ENCODE assay signal across 15 mouse cellular contexts in the genomic region with DNA sequence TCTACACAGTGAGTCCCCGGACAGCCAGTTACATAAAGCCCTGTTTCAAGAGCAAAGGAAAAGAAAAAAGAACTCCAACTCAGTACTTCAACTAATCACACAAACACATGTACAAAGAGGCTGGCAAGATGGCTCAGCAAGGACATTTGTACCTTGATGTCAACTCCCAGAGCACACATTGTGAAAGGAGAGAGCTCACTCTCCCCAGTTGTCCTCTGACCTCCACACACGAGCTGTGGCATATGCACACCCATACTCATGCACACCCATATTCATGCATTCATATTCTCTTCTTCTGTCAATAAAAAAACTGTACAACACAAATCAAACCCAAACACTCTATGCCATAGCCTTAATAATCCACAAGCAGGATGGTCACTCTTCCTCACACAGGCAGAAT. TPM values are rescaled to one million over a fixed set of nuclear protein-coding genes. Genes with fewer than 3 reads are reported as not detected.
DNase-seq lines count a peak whose midpoint lies in the region; ATAC-seq lines count a peak whose summit lies in the region.
"Had no signal": no experiment of that assay in that cellular context is flagged by ENCODE, and none has a peak within 500 bp of the region (broad histone marks: within the 10 kb centered on the region; RNA-seq: fewer than 3 reads in every experiment).

No protein-coding gene starts in this region.

- no peaks in the 10 kb centered on the region for H3K36me3 ChIP-seq in heart, embryonic 15.5 days
- H3K36me3 ChIP-seq in lung, embryonic 15.5 days, result no peaks in the 10 kb centered on the region
- no peaks in the 10 kb centered on the region for H3K36me3 ChIP-seq in intestine, embryonic 16.5 days (ENCODE audit: control insufficient read depth, insufficient read depth, low read length)
- 0 out of 2 replicates have a peak, but pooled peaks cover 3% of the 10 kb centered on the region for H3K36me3 ChIP-seq in stomach, embryonic 14.5 days (ENCODE audit: control insufficient read depth, insufficient read depth, low read length)
- H3K36me3 ChIP-seq: forebrain, embryonic 15.5 days; hindbrain, embryonic 12.5 days had no signal

- H3K27me3 ChIP-seq in heart, embryonic 15.5 days, result no peaks in the 10 kb centered on the region
- H3K27me3 ChIP-seq in lung, embryonic 15.5 days, result no peaks in the 10 kb centered on the region
- no peaks in the 10 kb centered on the region for H3K27me3 ChIP-seq in intestine, embryonic 16.5 days (replicated peaks; ENCODE audit: control insufficient read depth, insufficient read depth, low read length)
- H3K27me3 ChIP-seq in stomach, embryonic 14.5 days (ENCODE audit: control insufficient read depth, insufficient read depth, low read length), result no peaks in the 10 kb centered on the region
- H3K27me3 ChIP-seq: forebrain, embryonic 15.5 days; hindbrain, embryonic 12.5 days had no signal

- peak overlapping the region; percentile 30; the same call in 1 of the 2 replicates for H3K27ac ChIP-seq in heart, embryonic 15.5 days
- peak overlapping the region; percentile 1; the same call in 1 of the 2 replicates for H3K27ac ChIP-seq in lung, embryonic 15.5 days
- H3K27ac ChIP-seq in intestine, embryonic 16.5 days (ENCODE audit: low read length), result peak overlapping the region; percentile 50
- peak overlapping the region; percentile 69; the same call in 1 of the 2 replicates for H3K27ac ChIP-seq in stomach, embryonic 14.5 days (ENCODE audit: low read length)
- H3K27ac ChIP-seq: forebrain, embryonic 15.5 days; hindbrain, embryonic 12.5 days; midbrain, embryonic 10.5 days had no signal

- H3K9me3 ChIP-seq in heart, embryonic 15.5 days (replicated peaks), result no peaks in the 10 kb centered on the region
- no peaks in the 10 kb centered on the region for H3K9me3 ChIP-seq in lung, embryonic 15.5 days
- no peaks in the 10 kb centered on the region for H3K9me3 ChIP-seq in intestine, embryonic 16.5 days (ENCODE audit: control insufficient read depth, low read length)
- H3K9me3 ChIP-seq in stomach, embryonic 14.5 days (ENCODE audit: control insufficient read depth, low read depth, low read length), result no peaks in the 10 kb centered on the region
- H3K9me3 ChIP-seq: forebrain, embryonic 15.5 days; hindbrain, embryonic 12.5 days; midbrain, embryonic 10.5 days had no signal

- ATAC-seq in heart, embryonic 15.5 days (replicated peaks; ENCODE audit: insufficient number of reproducible peaks, insufficient read depth, low FRiP score, low read depth), result no peak
- ATAC-seq in lung, embryonic 15.5 days (ENCODE audit: borderline replicate concordance, extremely low read depth, low FRiP score, low TSS enrichment), result no peak
- ATAC-seq in intestine, embryonic 16.5 days, result peak; percentile 41; the same call in 1 of the 2 replicates
- ATAC-seq in stomach, embryonic 14.5 days (ENCODE audit: insufficient number of reproducible peaks, insufficient read depth, low FRiP score, low read depth), result no peak
- ATAC-seq in erythroid progenitor cell, adult 5-6 weeks (replicated peaks; ENCODE audit: low FRiP score, poor library complexity, severe bottlenecking), result no peak
- ATAC-seq: forebrain, embryonic 15.5 days had no signal

- no peak for DNase-seq in heart, postnatal 4 days
- DNase-seq in lung, postnatal 10 days, result no peak
- DNase-seq in Muller cell, postnatal 12 days (ENCODE audit: inconsistent ontology term), result no peak
- DNase-seq: adrenal gland, adult 8-10 months; cerebellum, adult 11-12 months; gastrocnemius, postnatal 10 days had no signal

- H3K4me2 ChIP-seq in heart, embryonic 15.5 days, result no peak overlapping the region
- no peak overlapping the region for H3K4me2 ChIP-seq in lung, embryonic 15.5 days
- no peak overlapping the region for H3K4me2 ChIP-seq in intestine, embryonic 16.5 days (ENCODE audit: low read depth, low read length)
- H3K4me2 ChIP-seq in stomach, embryonic 14.5 days (replicated peaks; ENCODE audit: low read depth, low read length), result no peak overlapping the region
- H3K4me2 ChIP-seq: forebrain, embryonic 15.5 days; heart, embryonic 11.5 days; hindbrain, embryonic 12.5 days had no signal

- WGBS in heart, embryonic 15.5 days, result 65% methylated on average over 2 of the region's 2 CpGs
- 66% methylated on average over 2 of the region's 2 CpGs for WGBS in lung, embryonic 15.5 days
- 70% methylated on average over 2 of the region's 2 CpGs for whole genome bisulfite sequencing in intestine, embryonic 16.5 days
- 76% methylated on average over 2 of the region's 2 CpGs for WGBS in stomach, embryonic 14.5 days

- no peak overlapping the region for H3K9ac ChIP-seq in heart, embryonic 15.5 days
- no peak overlapping the region for H3K9ac ChIP-seq in lung, embryonic 15.5 days
- no peak overlapping the region for H3K9ac ChIP-seq in intestine, embryonic 16.5 days (ENCODE audit: low read depth, low read length)
- H3K9ac ChIP-seq in stomach, embryonic 14.5 days (replicated peaks; ENCODE audit: low read depth, low read length), result no peak overlapping the region
- H3K9ac ChIP-seq: forebrain, embryonic 15.5 days; hindbrain, embryonic 12.5 days had no signal

- H3K4me3 ChIP-seq in heart, embryonic 15.5 days, result no peak overlapping the region
- H3K4me3 ChIP-seq in lung, embryonic 15.5 days, result no peak overlapping the region
- H3K4me3 ChIP-seq in intestine, embryonic 16.5 days (ENCODE audit: low read length), result no peak overlapping the region
- H3K4me3 ChIP-seq in stomach, embryonic 14.5 days (ENCODE audit: low read depth, low read length), result no peak overlapping the region
- H3K4me3 ChIP-seq: forebrain, embryonic 15.5 days; hindbrain, embryonic 12.5 days; midbrain, embryonic 10.5 days had no signal

- H3K4me1 ChIP-seq in heart, embryonic 15.5 days (replicated peaks), result peaks cover 57% of the 10 kb centered on the region
- peaks cover 40% of the 10 kb centered on the region for H3K4me1 ChIP-seq in lung, embryonic 15.5 days
- peaks cover 50% of the 10 kb centered on the region for H3K4me1 ChIP-seq in intestine, embryonic 16.5 days (ENCODE audit: control insufficient read depth, insufficient read depth, low read length)
- H3K4me1 ChIP-seq in stomach, embryonic 14.5 days (ENCODE audit: control insufficient read depth, insufficient read depth, low read length), result peaks cover 23% of the 10 kb centered on the region

RNA-seq across cellular contexts. Expression of a gene that starts 21.2 kb away (rescaled TPM):
- polyA plus RNA-seq in heart, embryonic 15.5 days (2015; fragmentation: Nextera tagmentation; extraction: Ambion mirVana), result 39.6 and 51.5 TPM in 2 replicates
- total RNA-seq in heart, postnatal 4 days (2021), result 10 to 100 TPM; 85.2 to 86.3 TPM
- polyA plus RNA-seq in lung, embryonic 15.5 days (2015; fragmentation: Nextera tagmentation; extraction: Ambion mirVana), result 56.8 and 59.6 TPM in 2 replicates
- polyA plus RNA-seq in intestine, embryonic 16.5 days (2015; fragmentation: Nextera tagmentation; extraction: Ambion mirVana), result 19.2 and 19.5 TPM in 2 replicates
- polyA plus RNA-seq in stomach, embryonic 14.5 days (2014; fragmentation: Nextera tagmentation; extraction: Ambion mirVana), result 52.5 and 55.5 TPM in 2 replicates
- 81.8 and 106 TPM in 2 replicates for total RNA-seq in erythroid progenitor cell, adult 5-6 weeks (2015; ENCODE audit: low replicate concordance)
- 126 and 174 TPM in 2 replicates for total RNA-seq in erythroid progenitor cell, adult 5-6 weeks (2017; ENCODE audit: low replicate concordance)

RNA-seq across cellular contexts. Expression of a gene that starts 41.9 kb away (rescaled TPM):
- 60.1 and 64.3 TPM in 2 replicates for polyA plus RNA-seq in heart, embryonic 15.5 days (2015; fragmentation: Nextera tagmentation; extraction: Ambion mirVana)
- total RNA-seq in heart, postnatal 4 days (2021), result 10 to 100 TPM; 68.5 to 76.5 TPM
- polyA plus RNA-seq in lung, embryonic 15.5 days (2015; fragmentation: Nextera tagmentation; extraction: Ambion mirVana), result 45.2 and 46.4 TPM in 2 replicates
- 54.4 and 55.6 TPM in 2 replicates for polyA plus RNA-seq in intestine, embryonic 16.5 days (2015; fragmentation: Nextera tagmentation; extraction: Ambion mirVana)
- polyA plus RNA-seq in stomach, embryonic 14.5 days (2014; fragmentation: Nextera tagmentation; extraction: Ambion mirVana), result 47.6 and 54.3 TPM in 2 replicates
- total RNA-seq in erythroid progenitor cell, adult 5-6 weeks (2015; ENCODE audit: low replicate concordance), result 63.4 and 71.7 TPM in 2 replicates
- total RNA-seq in erythroid progenitor cell, adult 5-6 weeks (2017; ENCODE audit: low replicate concordance), result 50.3 and 65.2 TPM in 2 replicates

Comparison
In these comparisons a context has a peak if more than half of its experiments do, and no peak if none do; other contexts are left out.
1. H3K27ac ChIP-seq: peak in every context shown above with its lines; median percentile 69 in stomach, embryonic 14.5 days; 50 in intestine, embryonic 16.5 days; 30 in heart, embryonic 15.5 days; 1 in lung, embryonic 15.5 days.